Mouse (Mus musculus): ENCODE results near the gene Cldn10.

- TF ChIP-seq CTCF (IDR thresholded peaks at IDR 0.05; ENCODE audit: low read depth) (no peak), EP300 (optimal IDR thresholded peaks at IDR 0.05) (no peak)
Measured at GRCm38 (mm10) chr14:118850696-118851035, 63.0 kb downstream of the Cldn10 start.

Data from stomach, postnatal 0 days (tissue).